Mouse (Mus musculus): ENCODE measurements around the gene Babam1. TPM values are rescaled to one million over a fixed set of nuclear protein-coding genes. Genes with fewer than 3 reads are reported as not detected.

Babam1 gene
- polyA plus RNA-seq, 1 experiment from 2014 or later, result 77.4 TPM

GRCm38 (mm10) chr8:71402446-71402964 is 5.8 kb downstream of the Babam1 start:
- no peak overlapping the region for H3K4me3 ChIP-seq (replicated peaks; ENCODE audit: low read length)
- H3K27me3 ChIP-seq (ENCODE audit: control insufficient read depth, insufficient read depth, low read length), result no peaks in the 10 kb centered on the region
- no peak for ATAC-seq (ENCODE audit: insufficient read depth, low FRiP score)
- no peak overlapping the region for H3K9ac ChIP-seq (ENCODE audit: low read length)
- no peak overlapping the region for H3K27ac ChIP-seq (ENCODE audit: low read length)
- WGBS, result 86% methylated on average over 9 of the region's 9 CpGs
- H3K4me2 ChIP-seq (ENCODE audit: low read depth, low read length), result no peak overlapping the region
- peaks cover 6% of the 10 kb centered on the region; the same call in 1 of the 2 replicates for H3K36me3 ChIP-seq (ENCODE audit: control insufficient read depth, insufficient read depth, low read length)
- no peaks in the 10 kb centered on the region for H3K9me3 ChIP-seq (replicated peaks; ENCODE audit: control insufficient read depth, low read length)
- H3K4me1 ChIP-seq (ENCODE audit: control insufficient read depth, insufficient read depth, low read length), result peaks cover 23% of the 10 kb centered on the region

DNA sequence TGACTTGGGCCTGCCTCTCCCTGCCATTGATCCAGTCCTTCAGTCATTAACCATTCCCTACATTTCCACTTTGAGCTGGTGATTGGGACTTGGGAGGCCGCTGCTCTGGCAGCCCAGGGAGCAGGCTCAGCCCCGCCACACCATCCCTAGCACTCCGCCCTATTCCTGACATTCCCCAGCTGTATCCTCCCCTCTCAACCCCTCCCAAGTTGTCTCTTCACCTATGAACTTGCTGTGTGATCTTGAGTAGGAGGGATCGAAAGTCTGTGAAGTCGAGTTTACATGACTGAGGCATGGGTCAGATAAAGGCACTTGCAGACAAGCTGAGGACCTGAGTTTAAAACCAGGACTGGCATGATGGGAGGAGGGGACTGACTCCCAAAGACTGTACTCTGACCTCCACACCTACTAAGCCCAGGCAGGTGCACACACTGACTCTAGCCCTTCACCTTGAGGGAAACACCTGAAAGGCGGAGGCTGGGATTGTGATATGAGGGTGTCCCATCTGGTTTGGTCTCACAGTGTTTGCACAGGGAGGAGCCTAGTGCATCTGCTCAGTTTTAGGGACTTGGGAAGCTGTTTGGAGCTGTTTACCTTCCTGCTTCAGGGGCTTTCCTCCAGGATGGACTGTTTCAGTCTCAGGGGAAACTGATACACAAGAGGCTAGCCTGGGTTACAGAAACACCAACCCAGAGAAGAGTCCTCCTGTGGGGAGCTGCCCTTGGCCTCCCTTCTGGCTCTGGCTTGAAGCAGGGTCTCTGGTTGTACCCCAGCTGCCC is 6.6 kb downstream of the Babam1 start:
- H3K4me2 ChIP-seq (ENCODE audit: low read depth, low read length), result no peak overlapping the region
- ATAC-seq (ENCODE audit: insufficient read depth, low FRiP score), result no peak
- H3K4me3 ChIP-seq (replicated peaks; ENCODE audit: low read length), result no peak overlapping the region
- no peak overlapping the region for H3K9ac ChIP-seq (ENCODE audit: low read length)
- peaks cover 20% of the 10 kb centered on the region for H3K4me1 ChIP-seq (ENCODE audit: control insufficient read depth, insufficient read depth, low read length)
- 50% methylated on average over 6 of the region's 6 CpGs for WGBS
- no peaks in the 10 kb centered on the region for H3K9me3 ChIP-seq (replicated peaks; ENCODE audit: control insufficient read depth, low read length)
- H3K27me3 ChIP-seq (ENCODE audit: control insufficient read depth, insufficient read depth, low read length), result no peaks in the 10 kb centered on the region
- H3K27ac ChIP-seq (ENCODE audit: low read length), result no peak overlapping the region
- peaks cover 13% of the 10 kb centered on the region for H3K36me3 ChIP-seq (ENCODE audit: control insufficient read depth, insufficient read depth, low read length)

GRCm38 (mm10) chr8:71404011-71404410 is 7.3 kb downstream of the Babam1 start:
- no peak overlapping the region for H3K4me3 ChIP-seq (replicated peaks; ENCODE audit: low read length)
- no peak for ATAC-seq (ENCODE audit: insufficient read depth, low FRiP score)
- no peak overlapping the region for H3K9ac ChIP-seq (ENCODE audit: low read length)
- WGBS, result 87% methylated on average over 8 of the region's 8 CpGs
- peaks cover 20% of the 10 kb centered on the region for H3K4me1 ChIP-seq (ENCODE audit: control insufficient read depth, insufficient read depth, low read length)
- no peaks in the 10 kb centered on the region for H3K9me3 ChIP-seq (replicated peaks; ENCODE audit: control insufficient read depth, low read length)
- no peak overlapping the region for H3K4me2 ChIP-seq (ENCODE audit: low read depth, low read length)
- H3K27me3 ChIP-seq (ENCODE audit: control insufficient read depth, insufficient read depth, low read length), result no peaks in the 10 kb centered on the region
- no peak overlapping the region for H3K27ac ChIP-seq (ENCODE audit: low read length)
- peaks cover 15% of the 10 kb centered on the region; the same call in 1 of the 2 replicates for H3K36me3 ChIP-seq (ENCODE audit: control insufficient read depth, insufficient read depth, low read length)

- H3K36me3 ChIP-seq (ENCODE audit: control insufficient read depth, insufficient read depth, low read length), result peaks cover 24% of the 10 kb centered on the region; the same call in 1 of the 2 replicates
- H3K9ac ChIP-seq (ENCODE audit: low read length), result no peak overlapping the region
- no peaks in the 10 kb centered on the region for H3K27me3 ChIP-seq (ENCODE audit: control insufficient read depth, insufficient read depth, low read length)
- no peak for ATAC-seq (ENCODE audit: insufficient read depth, low FRiP score)
- H3K4me1 ChIP-seq (ENCODE audit: control insufficient read depth, insufficient read depth, low read length), result peaks cover 20% of the 10 kb centered on the region
- no peak overlapping the region for H3K4me3 ChIP-seq (replicated peaks; ENCODE audit: low read length)
- H3K27ac ChIP-seq (ENCODE audit: low read length), result no peak overlapping the region
- no peaks in the 10 kb centered on the region for H3K9me3 ChIP-seq (replicated peaks; ENCODE audit: control insufficient read depth, low read length)
- peak overlapping the region; percentile 96 for H3K4me2 ChIP-seq (ENCODE audit: low read depth, low read length)
- 82% methylated on average over 9 of the region's 9 CpGs for WGBS
Measured at GRCm38 (mm10) chr8:71404951-71405351, 8.3 kb downstream of the Babam1 start.

DNA sequence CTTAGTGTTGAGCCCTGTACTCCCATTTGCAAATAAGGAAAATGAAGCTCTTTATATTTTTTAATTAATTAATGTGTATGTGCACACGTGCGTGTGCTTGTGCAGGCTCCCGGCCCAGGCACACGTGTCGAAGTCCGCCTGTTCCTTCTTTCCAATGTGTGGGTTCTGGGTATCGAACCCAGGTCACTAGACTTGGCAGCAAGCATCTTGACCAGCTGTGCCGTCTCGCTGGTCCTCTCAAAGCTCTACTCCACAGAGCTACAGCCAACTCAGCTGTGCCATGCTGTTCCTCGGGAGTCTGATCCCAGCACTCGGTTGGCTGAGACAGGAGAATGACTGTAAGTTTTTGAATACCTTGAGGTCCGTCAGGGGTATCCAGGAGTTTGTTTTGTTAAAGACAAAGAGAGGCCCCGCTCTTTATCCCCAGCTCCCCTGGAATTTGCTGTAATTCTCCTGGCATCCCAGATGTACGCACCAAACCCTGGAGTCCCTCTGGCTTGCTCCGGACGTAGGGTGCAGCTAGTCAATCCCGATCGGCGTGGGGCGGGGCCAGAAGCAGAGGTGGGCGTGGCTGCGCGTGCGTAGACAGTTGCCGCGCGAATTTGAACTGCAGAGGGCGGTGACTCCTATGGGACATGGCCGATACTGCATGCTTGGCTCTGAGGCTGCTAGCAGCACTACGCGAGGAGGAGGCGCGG is 8.9 kb downstream of the Babam1 start, which contains the start of gene Ankle1:
TSS of gene Ankle1 (plus strand) at position 610 of the 698 bp plus-strand sequence.
- Histone ChIP-seq H3K27me3 (ENCODE audit: control insufficient read depth, insufficient read depth, low read length) (no peaks in the 10 kb centered on the region), H3K4me3 (replicated peaks; ENCODE audit: low read length) (peak within 1 kb of the TSS; percentile 78), H3K4me1 (ENCODE audit: control insufficient read depth, insufficient read depth, low read length) (peaks cover 20% of the 10 kb centered on the region), H3K36me3 (ENCODE audit: control insufficient read depth, insufficient read depth, low read length) (peaks cover 24% of the 10 kb centered on the region; the same call in 1 of the 2 replicates), H3K27ac (ENCODE audit: low read length) (peak within 1 kb of the TSS; percentile 73), H3K9ac (ENCODE audit: low read length) (peak within 1 kb of the TSS; percentile 81), H3K4me2 (ENCODE audit: low read depth, low read length) (peak within 1 kb of the TSS; percentile 96), H3K9me3 (replicated peaks; ENCODE audit: control insufficient read depth, low read length) (no peaks in the 10 kb centered on the region)
- WGBS, result 15% methylated on average over 33 of the region's 33 CpGs
- ATAC-seq (ENCODE audit: insufficient read depth, low FRiP score), result peak; percentile 91

DNA sequence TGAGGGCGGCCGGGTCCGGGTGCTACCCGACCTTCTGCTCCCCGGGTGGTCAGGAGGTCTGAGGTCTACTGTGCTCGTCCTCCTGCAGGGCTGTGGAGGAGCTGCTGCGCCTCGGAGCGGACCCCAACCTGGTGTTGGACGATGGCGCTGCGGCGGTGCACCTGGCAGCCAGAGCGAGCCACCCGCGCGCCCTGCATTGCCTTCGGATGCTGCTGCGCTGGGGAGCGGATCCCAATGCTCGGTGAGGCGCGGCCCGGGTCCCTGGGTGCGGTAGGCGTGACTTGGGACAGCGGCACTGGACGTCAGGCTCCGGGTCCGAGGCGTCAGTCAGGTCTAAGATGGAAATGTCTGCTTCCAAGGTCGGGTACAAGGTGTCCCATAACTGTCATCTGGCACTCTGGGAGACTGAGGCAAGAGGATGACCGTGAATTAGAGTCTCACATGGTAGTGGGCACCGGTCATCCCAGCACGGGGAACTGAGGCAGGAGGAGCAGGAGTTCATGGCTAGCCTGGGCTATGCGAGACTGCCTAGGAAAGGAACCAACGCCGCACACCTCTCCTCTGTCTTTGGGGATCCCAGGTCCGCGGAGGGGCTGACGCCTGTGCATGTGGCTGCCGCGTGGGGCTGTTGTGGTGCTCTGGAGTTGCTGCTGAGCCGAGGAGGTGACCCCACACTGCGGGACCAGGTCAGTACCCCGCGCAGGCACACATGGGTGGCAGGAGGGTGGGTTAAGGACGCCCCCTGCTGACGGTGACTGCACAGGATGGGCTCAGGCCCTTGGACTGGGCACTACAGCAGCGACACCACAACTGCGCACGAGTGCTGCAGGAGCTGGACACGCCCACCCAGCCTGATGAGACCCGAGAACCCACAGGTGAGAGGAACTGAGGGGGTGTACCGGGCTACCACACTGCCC is 9.7 kb downstream of the Babam1 start:
- WGBS, result under 1% methylated on average over 55 of the region's 55 CpGs
- peak overlapping the region; percentile 96 for H3K4me2 ChIP-seq (ENCODE audit: low read depth, low read length)
- peak overlapping the region; percentile 57 for H3K27ac ChIP-seq (ENCODE audit: low read length)
- no peaks in the 10 kb centered on the region for H3K9me3 ChIP-seq (replicated peaks; ENCODE audit: control insufficient read depth, low read length)
- peak overlapping the region; percentile 78 for H3K4me3 ChIP-seq (replicated peaks; ENCODE audit: low read length)
- no peaks in the 10 kb centered on the region for H3K27me3 ChIP-seq (ENCODE audit: control insufficient read depth, insufficient read depth, low read length)
- peak overlapping the region; percentile 81 for H3K9ac ChIP-seq (ENCODE audit: low read length)
- peaks cover 24% of the 10 kb centered on the region; the same call in 1 of the 2 replicates for H3K36me3 ChIP-seq (ENCODE audit: control insufficient read depth, insufficient read depth, low read length)
- peak; percentile 76 for ATAC-seq (ENCODE audit: insufficient read depth, low FRiP score)
- H3K4me1 ChIP-seq (ENCODE audit: control insufficient read depth, insufficient read depth, low read length), result peaks cover 20% of the 10 kb centered on the region

DNA sequence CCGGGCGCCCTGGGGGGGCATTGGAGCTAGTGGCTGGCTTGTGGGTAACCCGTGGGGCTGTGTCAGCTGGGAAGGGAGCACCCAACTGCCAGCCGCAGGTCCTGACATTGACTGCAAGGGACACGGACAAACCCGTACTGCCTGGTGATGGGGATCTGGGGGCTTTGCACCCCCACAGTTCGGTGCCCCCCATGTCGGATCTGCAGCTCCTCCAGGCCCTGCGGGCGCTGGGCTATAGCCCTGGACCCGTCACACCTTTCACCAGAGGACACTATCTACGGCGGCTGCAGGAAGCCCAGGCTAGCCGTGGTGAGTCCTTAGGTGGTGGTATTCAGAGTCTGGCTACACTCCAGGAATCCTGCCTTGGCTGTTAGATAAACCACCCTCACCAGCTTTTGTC is 10.8 kb downstream of the Babam1 start:
- no peak overlapping the region for H3K27ac ChIP-seq (ENCODE audit: low read length)
- peaks cover 20% of the 10 kb centered on the region for H3K4me1 ChIP-seq (ENCODE audit: control insufficient read depth, insufficient read depth, low read length)
- no peaks in the 10 kb centered on the region for H3K27me3 ChIP-seq (ENCODE audit: control insufficient read depth, insufficient read depth, low read length)
- H3K36me3 ChIP-seq (ENCODE audit: control insufficient read depth, insufficient read depth, low read length), result peaks cover 24% of the 10 kb centered on the region; the same call in 1 of the 2 replicates
- 90% methylated on average over 14 of the region's 14 CpGs for WGBS
- no peaks in the 10 kb centered on the region for H3K9me3 ChIP-seq (replicated peaks; ENCODE audit: control insufficient read depth, low read length)
- no peak overlapping the region for H3K4me3 ChIP-seq (replicated peaks; ENCODE audit: low read length)
- H3K9ac ChIP-seq (ENCODE audit: low read length), result peak overlapping the region; percentile 3; the same call in 1 of the 2 replicates
- 0 out of 2 replicates have a peak overlapping the region, but pooled peaks have one; percentile 96 for H3K4me2 ChIP-seq (ENCODE audit: low read depth, low read length)
- no peak for ATAC-seq (ENCODE audit: insufficient read depth, low FRiP score)

GRCm38 (mm10) chr8:71408231-71408630 is 11.6 kb downstream of the Babam1 start:
- H3K9ac ChIP-seq (ENCODE audit: low read length), result no peak overlapping the region
- H3K4me1 ChIP-seq (ENCODE audit: control insufficient read depth, insufficient read depth, low read length), result peaks cover 20% of the 10 kb centered on the region
- H3K27me3 ChIP-seq (ENCODE audit: control insufficient read depth, insufficient read depth, low read length), result no peaks in the 10 kb centered on the region
- 95% methylated on average over 4 of the region's 4 CpGs for WGBS
- H3K36me3 ChIP-seq (ENCODE audit: control insufficient read depth, insufficient read depth, low read length), result peaks cover 24% of the 10 kb centered on the region; the same call in 1 of the 2 replicates
- H3K4me2 ChIP-seq (ENCODE audit: low read depth, low read length), result no peak overlapping the region
- H3K4me3 ChIP-seq (replicated peaks; ENCODE audit: low read length), result no peak overlapping the region
- no peak for ATAC-seq (ENCODE audit: insufficient read depth, low FRiP score)
- no peak overlapping the region for H3K27ac ChIP-seq (ENCODE audit: low read length)
- H3K9me3 ChIP-seq (replicated peaks; ENCODE audit: control insufficient read depth, low read length), result no peaks in the 10 kb centered on the region

Data from stomach, embryonic 16.5 days (tissue).